Mouse (Mus musculus): Measurements from ENCODE around the gene Arhgap29.

The Arhgap29 gene

GRCm38 (mm10) chr3:121952041-121952591, at the start of gene Arhgap29:
Arhgap29 (plus strand) TSS chr3:121952541.
- no peak for DNase-seq (ENCODE audit: low spot score in 2 of 2)

GRCm38 (mm10) chr3:121902729-121903128, 49.6 kb upstream of the Arhgap29 start:
- no peak for DNase-seq (ENCODE audit: low spot score in 2 of 2)

- no peak for DNase-seq (ENCODE audit: low spot score in 2 of 2)
These were observed 49.1 kb upstream of the Arhgap29 start for GRCm38 (mm10) chr3:121903286-121903685.

GRCm38 (mm10) chr3:121903695-121904094, 48.6 kb upstream of the Arhgap29 start:
- no peak for DNase-seq (ENCODE audit: low spot score in 2 of 2)

GRCm38 (mm10) chr3:121904476-121904875, 47.9 kb upstream of the Arhgap29 start:
- no peak for DNase-seq (ENCODE audit: low spot score in 2 of 2)

DNA sequence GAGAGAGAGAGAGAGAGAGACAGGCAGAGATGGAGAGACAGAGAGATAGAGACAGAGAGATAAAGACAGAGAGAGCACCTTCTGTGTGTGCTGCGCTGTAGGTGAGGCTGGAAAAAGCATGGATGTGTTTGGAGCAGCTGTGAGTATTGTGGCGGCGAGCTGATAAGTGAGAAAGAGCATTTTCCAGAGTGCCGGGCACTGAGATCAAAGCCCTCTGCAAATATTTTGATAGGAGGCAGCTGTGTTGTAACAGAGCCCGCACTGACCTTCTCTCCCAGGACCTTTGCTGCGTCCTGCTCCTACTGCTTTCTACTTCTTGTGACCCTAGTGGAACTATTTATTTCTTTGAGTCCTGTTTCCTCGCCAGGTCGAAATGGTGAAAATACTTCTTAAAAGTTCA, 45.7 kb upstream of the Arhgap29 start:
- DNase-seq (ENCODE audit: low spot score in 2 of 2) = no peak

GRCm38 (mm10) chr3:121909155-121909554, 43.2 kb upstream of the Arhgap29 start:
- no peak for DNase-seq (ENCODE audit: low spot score in 2 of 2)

- DNase-seq (ENCODE audit: low spot score in 2 of 2) = no peak
These were observed 38.9 kb upstream of the Arhgap29 start for GRCm38 (mm10) chr3:121913476-121913875.

DNA sequence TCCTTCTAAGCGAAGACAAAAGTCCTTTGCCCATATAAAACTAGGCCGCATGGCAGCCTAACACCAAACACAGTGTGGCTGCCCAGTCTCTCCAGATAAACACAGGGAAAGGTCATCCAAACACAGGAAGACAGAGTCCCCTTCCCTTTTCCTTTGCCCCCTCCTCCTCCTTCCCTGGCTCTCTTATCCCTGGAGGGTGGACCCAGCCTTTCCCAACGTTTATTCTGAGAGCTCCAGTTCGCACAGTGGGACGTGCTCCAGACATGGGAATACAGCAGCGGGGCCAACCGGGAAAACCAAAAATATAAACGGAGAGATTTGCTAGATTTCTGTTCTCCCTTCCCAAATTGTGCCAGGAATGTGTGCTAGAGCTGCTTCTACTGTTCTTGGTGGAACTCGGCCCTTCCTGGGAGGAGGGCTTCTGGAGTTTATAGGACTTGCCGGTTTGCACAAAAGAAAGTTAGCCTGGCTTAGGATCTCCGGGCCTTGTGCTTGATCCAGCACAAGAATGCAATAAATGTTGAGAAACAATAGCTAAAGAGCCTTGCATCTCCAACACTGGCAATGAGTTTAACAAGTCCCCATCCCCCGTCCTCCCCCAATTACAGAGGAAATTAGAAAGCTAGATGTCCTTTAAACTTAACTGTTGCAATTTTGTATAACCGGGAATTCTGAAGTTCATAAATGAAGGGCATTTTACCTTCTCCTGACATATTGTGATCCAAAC, 37.7 kb upstream of the Arhgap29 start:
- peak in 1 of 2 experiments; percentile 28 for DNase-seq (ENCODE audit: low spot score in 2 of 2)

DNA sequence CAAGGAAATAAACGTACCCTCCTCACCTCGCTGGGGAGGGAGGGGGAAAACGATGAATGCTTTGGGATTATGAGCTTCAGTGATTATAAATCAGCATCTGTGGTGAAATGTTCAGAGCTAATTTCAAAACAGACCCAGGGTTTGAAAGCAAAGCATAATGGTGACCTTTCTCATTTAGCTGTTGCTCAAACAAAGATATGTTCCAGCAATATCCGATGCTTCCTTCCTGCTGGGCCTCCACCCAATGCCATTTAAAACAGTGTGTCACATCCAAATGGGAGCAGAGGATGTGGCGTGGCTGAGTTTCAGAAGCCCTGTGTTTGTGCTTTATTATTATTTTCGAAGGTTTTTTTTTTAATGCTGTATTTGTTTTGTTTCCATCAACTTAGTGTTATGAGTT, 37.1 kb upstream of the Arhgap29 start:
- no peak for DNase-seq (ENCODE audit: low spot score in 2 of 2)

- DNase-seq (ENCODE audit: low spot score in 2 of 2) = no peak
These were observed 35.4 kb upstream of the Arhgap29 start for GRCm38 (mm10) chr3:121916802-121917532.

- DNase-seq (ENCODE audit: low spot score in 2 of 2) = no peak
These were observed 34.7 kb upstream of the Arhgap29 start for GRCm38 (mm10) chr3:121917658-121918057.

DNA sequence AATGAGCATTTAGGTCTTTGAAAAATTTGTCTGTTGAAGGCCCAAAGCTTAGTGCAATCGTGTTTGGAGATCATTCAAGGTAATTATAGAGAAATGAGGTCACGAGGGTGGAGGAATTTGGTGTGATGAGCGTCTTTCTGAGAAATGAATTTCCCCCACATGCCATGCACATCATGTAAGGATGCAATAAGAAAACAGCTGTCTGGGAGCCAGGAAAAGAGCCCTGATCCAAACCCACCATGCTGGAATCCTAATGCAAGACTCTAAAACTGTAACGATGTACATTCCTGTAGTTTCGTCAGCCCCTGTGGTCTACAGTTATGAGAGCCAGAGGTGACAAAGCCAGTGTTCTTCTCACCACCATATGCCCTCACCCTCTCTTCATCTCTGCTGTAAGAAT, 32.4 kb upstream of the Arhgap29 start:
- DNase-seq (ENCODE audit: low spot score in 2 of 2) = no peak

DNA sequence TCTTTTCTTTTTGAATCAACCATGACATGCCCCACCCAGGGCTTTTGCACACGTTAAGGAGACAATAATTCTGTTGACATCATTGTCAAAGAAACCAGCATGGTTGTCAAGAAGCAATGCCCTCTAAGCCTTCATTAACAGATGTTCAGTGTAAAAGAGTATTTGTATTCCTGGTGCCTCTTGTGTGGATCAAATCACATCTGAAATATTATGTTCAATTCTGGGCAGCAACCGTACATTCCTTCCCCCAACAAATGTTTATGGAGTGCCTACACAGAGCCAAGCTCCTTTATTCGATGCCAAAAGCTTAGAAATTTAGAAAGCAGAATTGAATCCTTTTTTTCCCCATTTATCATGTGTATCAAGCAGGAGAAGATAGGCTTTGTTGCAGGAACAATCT, 31.6 kb upstream of the Arhgap29 start:
- no peak for DNase-seq (ENCODE audit: low spot score in 2 of 2)

DNA sequence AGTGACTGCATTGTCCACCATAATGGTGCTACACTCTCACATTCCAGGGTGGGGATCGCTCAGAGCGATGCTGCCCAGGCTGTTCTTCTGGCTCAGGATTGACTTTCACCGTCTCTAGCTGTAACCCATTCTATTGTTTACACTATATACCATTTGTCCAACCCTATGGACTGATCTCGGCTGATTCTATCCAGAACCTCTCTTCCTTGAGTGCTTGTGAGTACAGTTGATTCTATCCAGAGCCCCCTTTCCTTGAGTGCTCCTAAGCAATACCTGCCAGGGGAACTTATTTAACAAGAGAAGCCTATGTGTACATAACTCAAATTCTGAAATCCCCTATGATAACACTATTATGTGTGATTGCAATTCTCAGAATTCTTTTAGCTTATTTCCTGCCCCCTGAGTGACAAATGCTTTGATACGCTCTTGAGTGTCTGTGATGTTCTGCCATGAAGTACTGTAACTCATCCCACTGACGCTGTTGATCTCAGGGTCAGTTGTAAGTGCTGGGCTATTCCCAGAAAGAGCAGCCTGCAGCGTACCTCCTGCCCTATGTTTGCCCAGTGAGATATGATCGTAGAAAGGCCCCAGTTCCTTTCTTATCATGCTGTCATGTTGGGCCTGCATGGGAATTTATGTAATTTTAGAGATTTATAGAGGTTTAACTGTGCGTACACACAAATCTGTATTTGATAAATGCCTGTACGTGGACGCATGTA, 27.4 kb upstream of the Arhgap29 start:
- no peak for DNase-seq (ENCODE audit: low spot score in 2 of 2)

- no peak for DNase-seq (ENCODE audit: low spot score in 2 of 2)
These were observed 24.7 kb upstream of the Arhgap29 start for GRCm38 (mm10) chr3:121927601-121928000.

- no peak for DNase-seq (ENCODE audit: low spot score in 2 of 2)
These were observed 19.5 kb upstream of the Arhgap29 start for GRCm38 (mm10) chr3:121932815-121933214.

- DNase-seq (ENCODE audit: low spot score in 2 of 2) = no peak
These were observed 16.1 kb upstream of the Arhgap29 start for GRCm38 (mm10) chr3:121936241-121936640.

- no peak for DNase-seq (ENCODE audit: low spot score in 2 of 2)
These were observed 15.3 kb upstream of the Arhgap29 start for GRCm38 (mm10) chr3:121937036-121937435.

GRCm38 (mm10) chr3:121939658-121940057, 12.7 kb upstream of the Arhgap29 start:
- DNase-seq (ENCODE audit: low spot score in 2 of 2) = no peak

GRCm38 (mm10) chr3:121940094-121940889, 12.0 kb upstream of the Arhgap29 start:
- no peak for DNase-seq (ENCODE audit: low spot score in 2 of 2)

Measured in urinary bladder, postnatal 4 days (tissue).